Mouse (Mus musculus) thymus, postnatal 0 days (tissue): ENCODE results near the gene Dnaja4. TPM values are rescaled to one million over a fixed set of nuclear protein-coding genes. Genes with fewer than 3 reads are reported as not detected.

Experiments
- DNase-seq: peaks from one replicate; pipeline ENCODE4 v3.0.0-alpha.2; 2015; ENCODE audit warnings: low spot score
- polyA plus RNA-seq: library from polyadenylated mRNA; unstranded; fragments of >200 nt; fragmentation: Nextera tagmentation; extraction: Ambion mirVana; gene quantifications from 2 replicates; pipeline ENCODE4 v1.2.1, GENCODE M21; 2015

The Dnaja4 gene
- polyA plus RNA-seq, 1 experiment from 2014 or later: 2.9 TPM

- DNase-seq: peak; percentile 43
Observed at GRCm38 (mm10) chr9:54699345-54700173, 886 bp downstream of the Dnaja4 start.

GRCm38 (mm10) chr9:54700174-54700475, 1.5 kb downstream of the Dnaja4 start:
- no peak for DNase-seq

- no peak for DNase-seq
Observed at GRCm38 (mm10) chr9:54700746-54701145, 2.1 kb downstream of the Dnaja4 start.

DNA sequence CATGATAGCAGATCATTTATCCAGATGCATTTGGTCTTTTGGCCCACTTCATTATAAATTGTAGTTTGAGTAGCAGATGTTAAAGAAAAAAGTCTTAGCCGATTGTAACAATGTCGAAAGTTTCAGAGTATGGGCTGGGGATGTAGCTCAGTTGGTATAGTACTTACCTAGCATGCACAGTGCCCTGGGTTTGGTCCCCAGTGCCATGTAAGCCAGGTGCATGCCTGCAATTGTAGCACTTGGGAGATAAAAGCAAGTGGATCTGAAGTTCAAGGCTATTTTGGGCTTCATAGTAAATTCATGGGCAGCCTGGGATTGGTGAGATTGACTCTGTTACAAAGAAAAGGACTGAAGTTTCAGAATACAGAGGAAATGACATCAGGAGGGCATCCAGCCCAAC, 3.9 kb downstream of the Dnaja4 start:
- no peak for DNase-seq

DNA sequence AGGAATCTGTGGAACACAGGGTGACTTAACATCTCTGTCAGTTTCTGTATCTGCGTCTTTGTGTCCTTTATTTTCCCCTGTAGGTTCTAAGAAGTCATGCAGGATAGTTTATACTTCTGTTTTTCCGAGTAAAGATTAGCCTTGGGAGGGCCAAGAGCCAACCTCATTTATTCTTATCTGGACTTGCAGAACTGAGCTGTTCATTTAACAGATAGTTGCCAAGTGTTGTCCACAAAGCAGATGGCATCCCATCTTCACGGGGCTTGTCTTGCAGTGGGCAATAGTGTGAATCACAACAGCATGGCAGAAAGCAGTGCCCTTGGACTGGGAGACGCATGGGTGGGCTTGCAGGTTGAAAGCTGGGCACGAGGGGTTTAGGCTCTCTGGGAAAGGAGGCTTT, 5.7 kb downstream of the Dnaja4 start:
- DNase-seq: no peak

DNA sequence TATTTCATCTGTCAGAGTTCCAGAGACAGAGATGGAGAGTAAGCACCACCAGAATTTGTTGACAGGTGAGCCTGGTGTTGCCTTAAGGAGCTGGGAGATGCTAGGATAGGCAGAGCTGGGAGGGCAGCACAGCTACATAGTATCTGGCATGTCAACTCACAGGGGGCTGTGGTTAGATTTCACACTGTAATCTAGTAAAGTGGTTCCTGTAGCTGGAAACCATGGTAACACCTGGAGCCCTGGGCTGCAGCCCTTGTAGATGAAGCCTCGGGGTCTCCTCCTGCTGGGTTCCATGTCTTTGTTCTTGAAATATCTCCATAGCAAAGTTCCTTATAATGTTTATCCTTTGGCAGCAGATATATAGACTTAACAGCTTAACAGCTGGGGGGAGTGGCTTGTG, 6.9 kb downstream of the Dnaja4 start:
- no peak for DNase-seq

GRCm38 (mm10) chr9:54707288-54707999, 8.8 kb downstream of the Dnaja4 start:
- DNase-seq: no peak

- DNase-seq: no peak
Observed at GRCm38 (mm10) chr9:54708085-54708484, 9.4 kb downstream of the Dnaja4 start.

DNA sequence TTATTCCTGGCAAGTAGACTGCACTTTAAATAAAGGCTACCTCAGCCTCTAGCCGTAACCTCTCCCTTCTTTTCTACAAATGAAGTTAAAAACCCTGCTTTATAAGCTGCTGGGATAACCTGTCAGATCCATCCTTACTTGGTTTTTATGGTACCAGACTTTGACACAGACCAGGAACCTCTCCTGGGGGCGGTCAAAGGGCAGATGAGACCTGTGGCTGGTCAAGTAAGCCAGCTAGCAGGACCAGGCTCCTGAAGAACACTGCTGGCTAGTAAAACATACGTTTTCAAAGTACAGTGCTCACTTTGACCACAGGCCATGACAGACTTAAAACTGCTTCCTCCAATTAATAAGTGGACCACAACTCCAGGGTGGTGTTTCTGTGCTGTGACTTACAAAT, 17.1 kb downstream of the Dnaja4 start:
- no peak for DNase-seq

DNA sequence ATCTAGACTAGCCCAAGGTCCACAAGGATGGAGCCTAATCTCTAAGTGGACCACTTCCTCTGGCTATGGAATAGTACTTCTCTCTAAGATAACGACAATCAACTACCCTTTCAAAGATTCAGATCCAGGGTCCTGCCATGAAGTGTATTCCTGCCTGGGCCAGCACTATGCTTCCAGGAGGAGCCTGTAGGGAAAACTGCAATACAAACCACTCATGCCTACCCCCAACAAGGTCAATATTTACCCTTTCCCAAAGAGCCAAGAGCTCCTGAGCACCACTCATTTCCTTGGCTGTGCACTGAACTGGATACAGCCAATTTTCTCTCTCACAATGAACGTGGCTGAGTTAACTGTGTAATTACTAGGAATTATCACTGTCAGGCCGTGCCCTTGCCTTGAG, 18.9 kb downstream of the Dnaja4 start:
- no peak for DNase-seq

DNA sequence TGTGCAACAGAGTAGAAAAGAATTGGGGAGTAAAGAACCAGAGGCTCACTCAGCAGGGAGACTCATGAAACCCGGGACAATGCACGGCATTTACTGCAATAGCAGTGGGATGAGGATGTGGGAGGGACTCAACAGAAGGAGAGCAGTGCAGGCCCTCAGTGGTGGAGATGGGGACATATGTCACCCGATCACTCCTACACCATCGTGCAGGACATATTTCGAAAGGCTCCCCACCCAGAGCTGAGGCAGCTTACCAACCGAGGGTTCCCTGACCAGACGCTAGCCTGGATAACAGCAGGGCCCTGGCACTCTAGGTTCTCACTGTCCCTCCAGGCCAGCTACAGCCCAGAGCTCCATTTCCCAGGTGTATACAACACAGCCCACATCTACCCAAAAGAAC, 23.5 kb downstream of the Dnaja4 start:
- DNase-seq: no peak

- DNase-seq: no peak
Observed at GRCm38 (mm10) chr9:54722596-54722995, 23.9 kb downstream of the Dnaja4 start.

GRCm38 (mm10) chr9:54726315-54726714, 27.6 kb downstream of the Dnaja4 start:
- no peak for DNase-seq

GRCm38 (mm10) chr9:54732122-54732521, 33.4 kb downstream of the Dnaja4 start:
- DNase-seq: peak; percentile 61

GRCm38 (mm10) chr9:54733921-54734638, 35.4 kb downstream of the Dnaja4 start, which contains the start of gene Wdr61:
Gene Wdr61 (minus strand): TSS chr9:54734519.
- DNase-seq: peak; percentile 97

- no peak for DNase-seq
Observed at GRCm38 (mm10) chr9:54734639-54735252, 36.1 kb downstream of the Dnaja4 start.

DNA sequence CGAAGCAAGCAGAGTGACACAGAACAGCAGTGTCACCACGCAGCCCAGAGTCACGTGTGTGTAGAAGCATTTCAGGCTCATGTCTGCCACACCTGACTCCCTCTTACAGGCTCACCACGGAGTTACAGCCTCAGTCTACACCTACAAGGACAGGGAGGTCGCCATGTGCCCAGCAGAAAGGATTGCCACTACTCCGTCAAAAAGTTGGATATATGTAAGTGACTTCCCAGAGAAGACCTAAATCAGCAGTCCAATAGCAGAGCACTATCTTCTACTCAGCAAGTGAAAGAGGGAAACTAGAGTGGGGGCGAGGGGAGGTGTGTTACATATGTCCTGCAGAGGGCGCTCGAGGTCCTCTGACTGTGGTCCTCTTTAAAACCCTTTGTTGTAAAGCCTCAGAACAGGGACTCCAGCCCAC, 37.6 kb downstream of the Dnaja4 start:
- DNase-seq: peak; percentile 81

DNA sequence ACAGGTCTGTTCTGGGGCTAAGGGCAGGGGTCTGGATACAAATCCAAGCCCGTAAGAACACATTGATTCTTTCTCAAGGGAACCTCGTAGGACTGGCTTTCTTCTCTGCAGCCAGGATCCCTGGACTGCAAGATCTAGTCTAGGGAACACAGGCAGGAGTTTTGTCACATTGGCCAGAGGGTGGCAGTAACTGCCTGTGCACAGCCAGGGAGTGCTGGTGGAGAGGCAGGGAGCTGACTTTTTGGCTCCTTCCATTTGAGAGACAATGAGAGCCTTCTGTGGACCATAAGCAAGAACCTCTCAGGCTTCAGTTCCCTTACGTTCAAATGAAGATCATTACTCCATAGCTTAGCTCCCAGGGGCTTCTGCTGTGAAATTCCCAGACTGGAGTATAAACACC, 39.7 kb downstream of the Dnaja4 start:
- peak; percentile 9 for DNase-seq

- DNase-seq: no peak
Observed at GRCm38 (mm10) chr9:54743891-54744290, 45.2 kb downstream of the Dnaja4 start.

GRCm38 (mm10) chr9:54745740-54746370, 47.2 kb downstream of the Dnaja4 start:
- no peak for DNase-seq
